Mouse (Mus musculus) fat pad, adult 2 months (tissue): ENCODE data around the gene Resf1.
"Not testable (repeated sequence)": the region's sequence is repeated elsewhere in the genome, so short reads cannot be mapped to it uniquely, and the experiment has no call there.

ENCODE experiments used
- DNase-seq: peaks from one replicate; pipeline ENCODE4 v3.0.0-alpha.2; 2011; ENCODE audit warnings: low read depth, low spot score; ENCODE audit errors: extremely low read depth

Gene Resf1

GRCm38 (mm10) chr6:149343802-149344201 lies 34.6 kb downstream of the Resf1 start:
- DNase-seq: peak; percentile 19

GRCm38 (mm10) chr6:149344372-149344771 lies 35.2 kb downstream of the Resf1 start:
- DNase-seq: no peak

- DNase-seq: not testable (repeated sequence)
These were observed 39.0 kb downstream of the Resf1 start for GRCm38 (mm10) chr6:149348211-149348610.

GRCm38 (mm10) chr6:149354826-149355495 lies 45.7 kb downstream of the Resf1 start:
- no peak for DNase-seq

- DNase-seq: not testable (repeated sequence)
These were observed 46.6 kb downstream of the Resf1 start for GRCm38 (mm10) chr6:149355799-149356198.

GRCm38 (mm10) chr6:149357155-149357554 lies 47.9 kb downstream of the Resf1 start:
- DNase-seq: no peak

GRCm38 (mm10) chr6:149362533-149362932 lies 53.3 kb downstream of the Resf1 start:
- not testable (repeated sequence) for DNase-seq

GRCm38 (mm10) chr6:149365975-149366374 lies 56.8 kb downstream of the Resf1 start:
- DNase-seq: not testable (repeated sequence)

GRCm38 (mm10) chr6:149366403-149366802 lies 57.2 kb downstream of the Resf1 start:
- no peak for DNase-seq

- DNase-seq: peak; percentile 21
These were observed 65.8 kb downstream of the Resf1 start for GRCm38 (mm10) chr6:149374986-149375457.

- no peak for DNase-seq
These were observed 74.3 kb downstream of the Resf1 start for GRCm38 (mm10) chr6:149383531-149383930.
